Mouse (Mus musculus): Measurements from ENCODE around the gene Alpk1. TPM values are rescaled to one million over a fixed set of nuclear protein-coding genes. Genes with fewer than 3 reads are reported as not detected.

Alpk1 gene
- total RNA-seq, 4 experiments from 2014 or later: 2.2 to 2.7 (median 2.4) TPM

DNA sequence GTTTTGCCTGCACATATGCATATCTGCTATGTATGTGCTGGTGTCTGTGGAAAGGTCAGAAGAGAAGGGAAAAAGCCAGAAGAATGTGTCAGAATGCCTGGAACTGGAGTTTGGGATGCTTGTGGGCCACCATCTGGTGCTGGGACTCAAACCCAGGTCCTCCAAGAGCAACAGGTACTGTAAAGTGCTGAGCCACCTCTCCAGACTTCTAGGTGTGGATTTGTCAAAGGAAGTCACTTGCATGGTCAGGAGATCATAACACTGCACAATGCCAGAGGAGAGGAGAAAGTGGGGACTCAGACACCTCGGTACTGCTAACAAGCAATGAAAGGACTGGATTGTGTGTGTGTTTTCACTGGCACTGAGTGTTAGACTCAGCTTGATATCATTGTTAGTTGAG, 150.1 kb downstream of the Alpk1 start:
- no peak for DNase-seq (ENCODE audit: low spot score)

DNA sequence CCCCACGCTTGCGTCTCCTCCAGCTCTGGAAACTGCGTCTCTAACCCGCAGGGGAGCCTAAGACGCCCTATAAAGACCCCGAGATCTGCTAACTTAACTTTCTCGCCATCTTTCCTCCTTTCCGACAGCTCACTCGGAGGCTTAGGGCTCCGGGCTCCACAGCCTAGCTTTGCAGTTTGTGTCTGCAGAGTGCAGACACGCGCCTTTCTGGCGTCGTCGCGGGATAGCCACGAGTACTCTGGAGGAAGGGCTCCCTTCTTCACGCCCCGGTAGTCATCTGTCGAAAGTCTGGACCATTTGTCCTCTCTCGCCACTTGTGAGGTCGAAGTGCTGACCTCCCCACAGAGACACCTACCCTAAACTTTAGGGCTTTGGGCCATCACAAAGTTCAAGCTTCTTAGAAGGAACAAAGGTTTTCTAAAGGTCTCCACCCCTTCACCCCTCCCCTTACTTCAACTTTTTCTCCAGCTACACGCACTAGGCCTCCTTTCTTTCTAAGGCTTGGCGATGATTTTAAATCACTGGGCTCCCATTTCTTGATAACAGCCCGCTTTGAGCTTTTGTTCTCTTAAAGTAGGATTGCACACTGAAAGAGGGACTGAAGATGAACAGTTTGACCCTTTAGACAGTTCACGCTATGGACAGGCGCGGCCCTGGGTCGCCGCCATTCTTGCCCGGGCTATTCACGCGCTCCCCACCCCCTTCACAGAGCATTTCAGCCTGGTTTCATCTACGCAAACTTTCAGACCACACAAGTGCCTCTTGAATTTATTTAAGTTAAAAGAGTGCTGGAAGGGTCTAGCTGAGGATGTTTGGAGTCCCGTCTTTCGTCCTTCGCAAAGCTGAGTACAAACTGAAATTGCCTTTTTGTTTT, 151.8 kb downstream of the Alpk1 start:
- DNase-seq (ENCODE audit: low spot score): no peak

DNA sequence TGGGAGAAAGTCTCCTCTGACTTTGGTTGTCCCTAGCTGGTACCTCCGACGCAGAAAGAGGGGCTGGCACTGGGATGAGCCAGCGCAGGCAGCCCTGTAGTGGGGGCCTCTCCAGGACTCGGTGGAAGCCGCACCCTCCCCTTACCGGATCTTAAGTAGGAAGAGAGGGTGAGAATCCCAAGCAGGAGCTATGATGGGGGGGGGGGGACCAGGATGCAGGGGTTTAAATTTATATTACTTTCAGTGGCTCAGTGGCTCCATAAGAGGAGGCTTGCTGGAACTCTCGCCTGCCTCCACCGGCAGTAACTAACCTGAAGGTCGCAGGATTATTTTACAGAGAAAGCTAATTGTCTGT, 152.4 kb downstream of the Alpk1 start:
- no peak for DNase-seq (ENCODE audit: low spot score)

DNA sequence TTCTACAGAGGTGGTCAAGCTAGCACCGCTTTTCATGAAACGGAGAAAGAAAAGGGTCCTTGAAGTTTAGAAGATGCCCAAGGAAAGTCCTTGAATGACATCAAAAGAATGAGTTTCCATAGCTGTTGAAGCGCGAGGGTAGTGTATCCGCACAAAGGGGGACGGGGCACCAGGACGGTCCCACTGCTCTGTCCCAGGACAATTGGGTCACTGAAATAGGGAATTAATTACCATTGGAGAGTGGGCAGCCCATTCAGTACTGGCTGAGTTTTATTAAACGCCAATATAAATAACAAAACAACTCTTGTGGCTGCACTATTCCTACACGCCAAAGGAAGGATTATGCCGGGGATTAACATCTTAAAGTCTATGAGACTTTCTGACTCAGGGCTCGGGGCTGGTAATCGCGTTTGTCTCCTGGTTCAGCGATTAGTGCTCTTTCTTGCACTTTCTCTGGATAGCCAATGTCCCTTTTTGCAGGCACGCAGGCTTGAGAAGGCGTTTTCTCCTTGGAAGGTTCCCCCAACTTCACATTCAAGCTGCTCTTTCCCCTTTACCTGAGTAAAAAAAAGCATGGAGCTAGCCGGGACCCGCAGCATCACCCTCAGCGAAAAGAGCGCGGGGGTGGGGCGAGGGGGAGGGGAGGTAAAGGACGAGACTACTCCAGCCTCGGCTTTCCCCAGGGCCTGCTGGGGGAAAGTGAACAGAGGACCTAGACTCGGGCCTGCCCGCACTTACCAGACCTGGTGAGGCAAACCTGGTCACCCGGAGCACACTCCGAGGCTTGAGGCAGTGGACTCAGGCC, 153.0 kb downstream of the Alpk1 start:
- DNase-seq (ENCODE audit: low spot score): no peak

DNA sequence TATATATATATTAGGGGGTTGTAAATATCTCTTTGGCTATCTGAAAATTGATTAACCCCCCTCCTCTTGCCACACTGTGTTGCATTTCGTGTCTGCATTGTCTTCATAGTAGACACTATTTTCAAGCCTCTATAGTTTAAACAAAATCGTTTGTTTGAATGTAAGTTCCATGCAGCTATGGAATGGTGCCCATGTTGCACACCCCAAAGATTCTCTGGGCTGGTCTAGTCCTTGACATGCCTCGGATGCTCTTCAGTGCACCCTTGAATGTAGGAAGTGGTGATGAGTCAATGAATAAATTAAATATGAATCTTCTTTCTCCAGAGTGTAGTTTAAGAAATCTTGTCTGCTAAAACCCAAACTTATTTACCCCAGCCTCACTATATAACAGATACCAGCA, 153.8 kb downstream of the Alpk1 start:
- DNase-seq (ENCODE audit: low spot score): no peak

DNA sequence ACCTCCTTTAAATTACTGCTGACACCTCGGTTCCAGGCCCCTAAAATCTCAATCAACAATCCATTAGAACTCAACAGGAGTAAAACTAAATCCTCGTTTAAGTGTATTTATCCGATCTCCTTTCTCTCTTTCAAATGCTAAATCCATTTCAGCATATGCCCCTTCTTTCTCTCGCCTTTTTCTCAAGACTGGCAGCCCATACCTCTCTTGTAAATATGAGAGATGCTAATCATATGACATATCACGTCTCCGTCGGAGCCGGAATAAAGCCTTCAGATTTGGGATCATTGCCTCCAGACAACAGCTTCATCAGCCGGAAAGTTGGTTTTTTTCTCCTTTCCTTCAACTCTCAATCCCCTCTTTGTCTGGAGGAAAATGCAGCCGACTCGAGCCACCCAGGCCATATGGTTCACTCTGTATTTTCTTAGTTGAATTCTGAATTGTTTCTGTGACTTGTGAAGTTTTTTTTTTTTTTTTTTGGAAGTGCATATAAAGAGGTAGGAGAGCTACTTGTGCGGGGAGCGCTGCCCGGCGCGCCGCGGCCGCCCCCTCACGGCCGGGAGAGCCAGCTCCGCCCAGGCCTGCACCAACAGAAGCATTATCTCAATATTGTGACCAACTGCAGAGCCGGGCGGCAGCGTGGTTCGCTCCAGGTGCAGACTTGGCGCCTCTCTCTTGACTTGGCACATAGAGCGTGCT, 154.5 kb downstream of the Alpk1 start:
- DNase-seq (ENCODE audit: low spot score): no peak

DNA sequence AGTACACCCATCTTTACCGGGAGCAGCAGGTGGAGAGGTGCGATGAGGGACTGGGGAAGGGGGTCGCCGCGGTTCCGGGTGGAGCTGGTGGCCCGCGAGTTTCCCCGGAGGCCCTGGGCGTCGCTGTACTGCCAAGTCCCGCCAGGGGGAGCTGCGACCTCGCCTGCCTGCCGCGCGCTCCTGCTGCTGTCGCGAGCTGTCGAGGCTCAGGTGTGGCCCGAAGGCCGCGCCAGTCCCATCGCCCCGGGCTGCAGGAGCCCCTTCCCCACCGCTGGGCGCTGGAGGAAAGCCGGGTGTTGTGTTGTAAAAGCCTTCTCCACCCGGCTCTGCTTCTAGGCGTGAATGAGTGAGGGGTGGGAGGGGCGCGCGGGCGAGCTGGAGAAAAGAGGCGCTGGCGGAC, 155.0 kb downstream of the Alpk1 start:
- DNase-seq (ENCODE audit: low spot score): no peak

Other genes starting within 250 kb of the Alpk1 start
- 10 to 100 TPM; 19.6 to 24.9 (median 22.9) TPM for gene Larp7, start 227.2 kb downstream of the Alpk1 start, total RNA-seq (2022)
- under 1 TPM; 0.63 to 0.97 (median 0.76) TPM for gene Zgrf1, start 227.0 kb downstream of the Alpk1 start, total RNA-seq (2022)
- not detected for gene Neurog2, start 147.4 kb downstream of the Alpk1 start, total RNA-seq (2022)
- gene Tifa, start 9.3 kb upstream of the Alpk1 start, total RNA-seq (2022): 1 to 10 TPM; 1.6 to 2.4 (median 2.1) TPM
- gene Ap1ar, start 57.0 kb upstream of the Alpk1 start, total RNA-seq (2022): 10 to 100 TPM; 19.0 to 22.9 (median 20.3) TPM
- gene Fam241a, start 115.8 kb upstream of the Alpk1 start, total RNA-seq (2022): 1 to 10 TPM; 3.1 to 4.4 (median 3.9) TPM